ENCODE assay signal across 18 mouse cellular contexts in genomic region chr13:34301585-34301984, GRCm38 (mm10). TPM values are rescaled to one million over a fixed set of nuclear protein-coding genes. Genes with fewer than 3 reads are reported as not detected.
DNase-seq lines count a peak whose midpoint lies in the region; ATAC-seq lines count a peak whose summit lies in the region.
"Had no signal": no experiment of that assay in that cellular context is flagged by ENCODE, and none has a peak within 500 bp of the region (broad histone marks: within the 10 kb centered on the region; RNA-seq: fewer than 3 reads in every experiment).

No protein-coding gene starts in this region.

- 47% methylated on average over 3 of the region's 3 CpGs for WGBS in heart, embryonic 11.5 days (ENCODE audit: insufficient replicate concordance)
- 66% methylated on average over 3 of the region's 3 CpGs for WGBS in liver, embryonic 15.5 days (ENCODE audit: insufficient replicate concordance)
- 65% methylated on average over 3 of the region's 3 CpGs for WGBS in liver, embryonic 11.5 days
- WGBS in neural tube, embryonic 14.5 days, result 46% methylated on average over 3 of the region's 3 CpGs

- ATAC-seq in heart, embryonic 11.5 days (replicated peaks; ENCODE audit: insufficient number of reproducible peaks, low FRiP score, low TSS enrichment), result no peak
- ATAC-seq in liver, embryonic 15.5 days (ENCODE audit: insufficient read depth), result no peak
- no peak for ATAC-seq in liver, embryonic 11.5 days (replicated peaks; ENCODE audit: low FRiP score)
- ATAC-seq in neural tube, embryonic 14.5 days (ENCODE audit: low read depth), result peak; percentile 38; the same call in 1 of the 2 replicates
- ATAC-seq: forebrain, embryonic 13.5 days had no signal

- H3K27me3 ChIP-seq in heart, embryonic 11.5 days (ENCODE audit: control insufficient read depth, insufficient read depth, low read length), result no peaks in the 10 kb centered on the region
- H3K27me3 ChIP-seq in liver, embryonic 15.5 days, result no peaks in the 10 kb centered on the region
- H3K27me3 ChIP-seq in liver, embryonic 11.5 days (replicated peaks; ENCODE audit: control insufficient read depth, insufficient read depth, low read length), result no peaks in the 10 kb centered on the region
- H3K27me3 ChIP-seq in neural tube, embryonic 14.5 days (ENCODE audit: control insufficient read depth, insufficient read depth, low read length), result no peaks in the 10 kb centered on the region
- H3K27me3 ChIP-seq: embryonic facial prominence, embryonic 13.5 days; forebrain, embryonic 13.5 days; hindbrain, embryonic 12.5 days had no signal

- peaks cover under 1% of the 10 kb centered on the region; the same call in 1 of the 2 replicates for H3K4me1 ChIP-seq in heart, embryonic 11.5 days (ENCODE audit: control insufficient read depth, insufficient read depth, low read length)
- H3K4me1 ChIP-seq in liver, embryonic 15.5 days (replicated peaks), result peaks cover 64% of the 10 kb centered on the region
- H3K4me1 ChIP-seq in liver, embryonic 11.5 days (replicated peaks; ENCODE audit: control insufficient read depth, insufficient read depth, low read length), result peaks cover 19% of the 10 kb centered on the region
- no peaks in the 10 kb centered on the region for H3K4me1 ChIP-seq in neural tube, embryonic 14.5 days (ENCODE audit: control insufficient read depth, insufficient read depth, low read length)

- H3K27ac ChIP-seq in heart, embryonic 11.5 days (ENCODE audit: low read depth, low read length), result no peak overlapping the region
- H3K27ac ChIP-seq in liver, embryonic 15.5 days (replicated peaks), result 0 out of 2 replicates have a peak overlapping the region, but pooled peaks have one; percentile 10
- no peak overlapping the region for H3K27ac ChIP-seq in liver, embryonic 11.5 days (ENCODE audit: low read depth, low read length)
- H3K27ac ChIP-seq in neural tube, embryonic 14.5 days (ENCODE audit: low read depth, low read length), result no peak overlapping the region
- H3K27ac ChIP-seq: embryonic facial prominence, embryonic 13.5 days; forebrain, embryonic 13.5 days; gastrocnemius, adult 2 months; hindbrain, embryonic 12.5 days had no signal

- H3K4me2 ChIP-seq in heart, embryonic 11.5 days, result no peak overlapping the region
- no peak overlapping the region for H3K4me2 ChIP-seq in liver, embryonic 15.5 days
- H3K4me2 ChIP-seq in liver, embryonic 11.5 days, result no peak overlapping the region
- no peak overlapping the region for H3K4me2 ChIP-seq in neural tube, embryonic 14.5 days (ENCODE audit: low read depth, low read length)
- H3K4me2 ChIP-seq: embryonic facial prominence, embryonic 13.5 days; forebrain, embryonic 13.5 days; hindbrain, embryonic 12.5 days had no signal

- H3K4me3 ChIP-seq in heart, embryonic 11.5 days (ENCODE audit: low read depth, low read length), result no peak overlapping the region
- no peak overlapping the region for H3K4me3 ChIP-seq in liver, embryonic 15.5 days (replicated peaks)
- no peak overlapping the region for H3K4me3 ChIP-seq in liver, embryonic 11.5 days (ENCODE audit: low read depth, low read length)
- no peak overlapping the region for H3K4me3 ChIP-seq in neural tube, embryonic 14.5 days (ENCODE audit: low read depth, low read length)
- H3K4me3 ChIP-seq: embryonic facial prominence, embryonic 13.5 days; forebrain, embryonic 13.5 days; gastrocnemius, adult 2 months; hindbrain, embryonic 12.5 days had no signal

- DNase-seq in heart, adult 11 months, result peak; percentile 80
- DNase-seq in liver, embryonic 11.5 days (ENCODE audit: low spot score), result no peak
- DNase-seq in neural tube, embryonic 10.5 days (ENCODE audit: extremely low spot score, low spot score), result no peak
- DNase-seq in thymus, adult 18-20 months, result no peak
- DNase-seq: adrenal gland, postnatal 10 days; cerebellum, adult 18-20 months; cerebellum, adult 9-11 months; cerebellum, postnatal 36 days; gastrocnemius, adult 2 months; gastrocnemius, postnatal 25 days; heart, postnatal 10 days; heart, postnatal 4 days had no signal

- no peaks in the 10 kb centered on the region for H3K36me3 ChIP-seq in heart, embryonic 11.5 days (ENCODE audit: control insufficient read depth, insufficient read depth, low read length)
- peaks cover 87% of the 10 kb centered on the region for H3K36me3 ChIP-seq in liver, embryonic 15.5 days (replicated peaks)
- peaks cover 12% of the 10 kb centered on the region; the same call in 1 of the 2 replicates for H3K36me3 ChIP-seq in liver, embryonic 11.5 days (ENCODE audit: control insufficient read depth, insufficient read depth, low read length)
- peaks cover 3% of the 10 kb centered on the region; the same call in 1 of the 2 replicates for H3K36me3 ChIP-seq in neural tube, embryonic 14.5 days (ENCODE audit: control insufficient read depth, insufficient read depth, low read length)
- H3K36me3 ChIP-seq: embryonic facial prominence, embryonic 13.5 days had no signal

- no peak overlapping the region for H3K9ac ChIP-seq in heart, embryonic 11.5 days (ENCODE audit: low read depth, low read length)
- H3K9ac ChIP-seq in liver, embryonic 15.5 days, result no peak overlapping the region
- no peak overlapping the region for H3K9ac ChIP-seq in liver, embryonic 11.5 days (ENCODE audit: low read depth, low read length)
- H3K9ac ChIP-seq in neural tube, embryonic 14.5 days (replicated peaks; ENCODE audit: low read depth, low read length), result no peak overlapping the region
- H3K9ac ChIP-seq: embryonic facial prominence, embryonic 13.5 days; forebrain, embryonic 13.5 days; hindbrain, embryonic 12.5 days had no signal

- no peaks in the 10 kb centered on the region for H3K9me3 ChIP-seq in heart, embryonic 11.5 days (replicated peaks; ENCODE audit: control insufficient read depth, low read length)
- H3K9me3 ChIP-seq in liver, embryonic 15.5 days (replicated peaks), result no peaks in the 10 kb centered on the region
- H3K9me3 ChIP-seq in liver, embryonic 11.5 days (ENCODE audit: control insufficient read depth, low read length), result no peaks in the 10 kb centered on the region
- H3K9me3 ChIP-seq in neural tube, embryonic 14.5 days (ENCODE audit: control insufficient read depth, low read length), result no peaks in the 10 kb centered on the region
- H3K9me3 ChIP-seq: embryonic facial prominence, embryonic 13.5 days; forebrain, embryonic 13.5 days; hindbrain, embryonic 12.5 days had no signal

RNA-seq across cellular contexts. Expression of gene Slc22a23, which starts 43.4 kb away (rescaled TPM):
- 7.3 and 8.1 TPM in 2 replicates for polyA plus RNA-seq in heart, embryonic 11.5 days (2014; fragmentation: Nextera tagmentation; extraction: Ambion mirVana)
- polyA plus RNA-seq in liver, embryonic 15.5 days (2015; fragmentation: Nextera tagmentation; extraction: Ambion mirVana), result 7.4 and 9.1 TPM in 2 replicates
- polyA plus RNA-seq in liver, embryonic 11.5 days (2014; fragmentation: Nextera tagmentation; extraction: Ambion mirVana), result 11.0 and 11.6 TPM in 2 replicates
- polyA plus RNA-seq in neural tube, embryonic 14.5 days (2014; fragmentation: Nextera tagmentation; extraction: Ambion mirVana), result 25.4 and 28.3 TPM in 2 replicates
